Mouse (Mus musculus) NIH3T3 (cell line): ENCODE results near the gene Gm17175.
"Not testable (repeated sequence)": the region's sequence is repeated elsewhere in the genome, so short reads cannot be mapped to it uniquely, and the experiment has no call there.

Experiments used
- DNase-seq: peaks from one replicate; pipeline ENCODE4 v3.0.0-alpha.2; 2012; ENCODE audit warnings: low read depth

The Gm17175 gene

GRCm38 (mm10) chr14:51573963-51574362, at the start of gene Gm17175:
Gene Gm17175 (minus strand): TSS chr14:51574063.
- DNase-seq: not testable (repeated sequence)

GRCm38 (mm10) chr14:51611210-51611609, 37.3 kb upstream of the Gm17175 start, which contains the start of gene Gm17078:
Gene Gm17078 (minus strand): TSS chr14:51611310.
- no peak for DNase-seq

- not testable (repeated sequence) for DNase-seq
Observed at GRCm38 (mm10) chr14:51592039-51592438, 18.2 kb upstream of the Gm17175 start, which contains the start of gene Gm17174. Gene Gm17174 (minus strand): TSS chr14:51592139.

- DNase-seq: no peak
Observed at GRCm38 (mm10) chr14:51552490-51552889, 21.4 kb downstream of the Gm17175 start, which contains the start of gene Gm5622. Gene Gm5622 (plus strand): TSS chr14:51552790.
